Mouse (Mus musculus): ENCODE data around the gene 4930470P17Rik. TPM values are rescaled to one million over a fixed set of nuclear protein-coding genes. Genes with fewer than 3 reads are reported as not detected.
"Not testable (repeated sequence)": the region's sequence is repeated elsewhere in the genome, so short reads cannot be mapped to it uniquely, and the experiment has no call there.

Gene 4930470P17Rik
- polyA plus RNA-seq, 1 experiment from 2014 or later: not detected

DNA sequence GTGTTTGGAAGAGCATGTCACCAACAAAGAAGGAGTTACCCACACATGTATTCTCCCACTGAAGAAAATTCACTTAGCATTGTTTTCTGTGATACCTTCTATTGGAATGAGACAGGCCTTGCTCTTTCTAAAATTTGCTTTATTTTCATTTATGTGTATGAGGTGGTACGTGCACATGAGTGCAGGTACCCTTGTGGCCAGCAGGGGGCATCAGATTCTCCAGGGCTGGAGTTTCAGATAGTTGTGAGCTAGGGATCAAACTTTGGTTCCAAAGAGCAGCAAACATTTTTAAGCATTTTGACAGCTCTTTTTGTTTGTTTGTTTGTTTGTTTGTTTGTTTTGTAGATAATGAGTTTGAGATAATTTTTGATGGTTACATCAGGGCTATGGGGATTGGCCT, 29.6 kb upstream of the 4930470P17Rik start:
- H3K36me3 ChIP-seq (ENCODE audit: control insufficient read depth, insufficient read depth): no peaks in the 10 kb centered on the region
- H3K27ac ChIP-seq (ENCODE audit: low read length): no peak overlapping the region
- H3K4me1 ChIP-seq (ENCODE audit: control insufficient read depth, low read depth, low read length): no peaks in the 10 kb centered on the region
- H3K4me3 ChIP-seq (ENCODE audit: low read depth, low read length): no peak overlapping the region
- no peaks in the 10 kb centered on the region for H3K9me3 ChIP-seq (replicated peaks; ENCODE audit: control insufficient read depth, low read length)
- no peak overlapping the region for H3K9ac ChIP-seq (ENCODE audit: low read depth, low read length)
- ATAC-seq (ENCODE audit: low read depth): no peak
- no peak overlapping the region for H3K4me2 ChIP-seq (ENCODE audit: low read depth, low read length)
- 62% methylated on average over 1 of the region's 1 CpGs for WGBS (ENCODE audit: insufficient replicate concordance)
- no peaks in the 10 kb centered on the region for H3K27me3 ChIP-seq (ENCODE audit: control insufficient read depth, insufficient read depth, low read depth, low read length)

DNA sequence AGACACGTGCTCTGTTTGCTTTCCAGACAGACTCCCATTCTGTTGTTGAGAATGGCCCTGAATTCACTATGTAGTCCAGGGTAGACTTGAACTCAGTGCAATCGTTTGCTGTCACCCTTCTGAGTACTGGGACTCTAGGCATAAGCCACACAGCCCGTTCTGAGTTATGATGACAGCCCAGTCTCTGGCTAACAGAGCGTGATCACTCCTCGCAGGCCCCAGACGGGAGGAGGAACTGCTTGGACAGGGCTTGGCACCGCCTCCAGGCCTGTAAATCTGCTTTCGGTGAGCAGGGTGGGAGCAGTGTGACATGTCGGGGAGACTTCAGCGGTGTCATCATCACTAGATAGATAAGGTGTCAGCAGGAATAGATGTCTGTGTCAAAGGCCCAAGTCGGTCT, 28.7 kb upstream of the 4930470P17Rik start:
- Histone ChIP-seq H3K4me1 (ENCODE audit: control insufficient read depth, low read depth, low read length) (no peaks in the 10 kb centered on the region), H3K27me3 (ENCODE audit: control insufficient read depth, insufficient read depth, low read depth, low read length) (no peaks in the 10 kb centered on the region), H3K4me2 (ENCODE audit: low read depth, low read length) (no peak overlapping the region), H3K27ac (ENCODE audit: low read length) (no peak overlapping the region), H3K36me3 (ENCODE audit: control insufficient read depth, insufficient read depth) (no peaks in the 10 kb centered on the region), H3K9me3 (replicated peaks; ENCODE audit: control insufficient read depth, low read length) (no peaks in the 10 kb centered on the region), H3K9ac (ENCODE audit: low read depth, low read length) (no peak overlapping the region), H3K4me3 (ENCODE audit: low read depth, low read length) (no peak overlapping the region)
- ATAC-seq (ENCODE audit: low read depth): no peak
- WGBS (ENCODE audit: insufficient replicate concordance): 67% methylated on average over 11 of the region's 11 CpGs

DNA sequence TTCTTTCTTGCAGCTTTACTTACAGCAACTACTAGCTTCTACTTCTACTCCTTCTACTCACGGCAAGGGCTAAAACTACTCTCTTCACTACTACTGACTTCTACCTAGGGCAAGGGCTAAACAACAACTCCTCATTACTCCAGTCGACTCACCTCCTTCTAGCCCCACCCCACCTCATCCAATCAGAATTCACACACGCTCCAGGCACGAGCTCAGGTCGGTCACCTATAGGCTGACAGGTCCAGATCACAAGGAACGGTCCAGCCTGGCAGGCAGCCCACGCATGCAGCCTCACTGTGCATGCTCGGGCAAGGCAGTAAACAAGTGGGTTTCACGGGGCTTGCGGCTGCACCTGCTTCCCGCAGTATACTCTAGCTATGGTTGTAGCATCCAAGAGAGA, 26.2 kb upstream of the 4930470P17Rik start:
- ATAC-seq (ENCODE audit: low read depth); H3K4me2 ChIP-seq (ENCODE audit: low read depth, low read length); H3K27ac ChIP-seq (ENCODE audit: low read length); H3K4me3 ChIP-seq (ENCODE audit: low read depth, low read length); H3K27me3 ChIP-seq (ENCODE audit: control insufficient read depth, insufficient read depth, low read depth, low read length); H3K9me3 ChIP-seq (replicated peaks; ENCODE audit: control insufficient read depth, low read length); H3K36me3 ChIP-seq (ENCODE audit: control insufficient read depth, insufficient read depth); H3K9ac ChIP-seq (ENCODE audit: low read depth, low read length); H3K4me1 ChIP-seq (ENCODE audit: control insufficient read depth, low read depth, low read length): not testable (repeated sequence)
- 67% methylated on average over 11 of the region's 11 CpGs for WGBS (ENCODE audit: insufficient replicate concordance)

DNA sequence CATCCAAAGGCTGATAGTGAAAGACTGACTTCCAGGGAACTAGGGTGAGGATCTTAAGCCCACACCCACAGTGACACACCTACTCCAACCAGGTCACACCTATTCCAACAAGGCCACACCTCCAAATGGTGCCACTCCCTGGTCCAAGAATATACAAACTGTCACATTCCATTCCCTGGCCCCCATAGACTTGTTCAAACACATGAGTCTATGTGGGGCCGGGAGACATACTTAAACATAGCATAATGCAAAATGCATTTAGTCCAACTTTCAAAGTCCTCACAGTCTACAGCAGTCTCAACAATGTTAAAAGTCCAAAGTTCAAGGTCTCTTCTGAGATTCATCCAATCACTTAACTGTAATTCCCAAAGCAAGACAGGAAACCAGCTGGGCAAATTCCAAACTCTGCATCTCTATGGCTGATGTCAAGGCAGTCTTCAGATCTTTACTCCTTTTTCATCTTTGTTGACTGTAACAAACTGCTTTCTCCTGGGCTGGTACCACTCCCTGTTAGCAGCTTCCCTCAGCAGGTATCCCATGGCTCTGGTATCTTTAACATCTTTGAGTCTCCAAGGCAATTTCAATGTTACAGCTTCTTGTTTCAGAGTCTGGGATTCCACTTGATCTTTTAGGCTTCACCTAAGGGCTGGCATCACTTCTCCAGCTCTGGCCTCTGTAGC, 22.5 kb upstream of the 4930470P17Rik start:
- H3K27me3 ChIP-seq (ENCODE audit: control insufficient read depth, insufficient read depth, low read depth, low read length); H3K27ac ChIP-seq (ENCODE audit: low read length); H3K4me2 ChIP-seq (ENCODE audit: low read depth, low read length); H3K9ac ChIP-seq (ENCODE audit: low read depth, low read length); H3K4me1 ChIP-seq (ENCODE audit: control insufficient read depth, low read depth, low read length); H3K4me3 ChIP-seq (ENCODE audit: low read depth, low read length); ATAC-seq (ENCODE audit: low read depth); H3K9me3 ChIP-seq (replicated peaks; ENCODE audit: control insufficient read depth, low read length); H3K36me3 ChIP-seq (ENCODE audit: control insufficient read depth, insufficient read depth): not testable (repeated sequence)
- WGBS (ENCODE audit: insufficient replicate concordance): 62% methylated on average over 1 of the region's 1 CpGs

DNA sequence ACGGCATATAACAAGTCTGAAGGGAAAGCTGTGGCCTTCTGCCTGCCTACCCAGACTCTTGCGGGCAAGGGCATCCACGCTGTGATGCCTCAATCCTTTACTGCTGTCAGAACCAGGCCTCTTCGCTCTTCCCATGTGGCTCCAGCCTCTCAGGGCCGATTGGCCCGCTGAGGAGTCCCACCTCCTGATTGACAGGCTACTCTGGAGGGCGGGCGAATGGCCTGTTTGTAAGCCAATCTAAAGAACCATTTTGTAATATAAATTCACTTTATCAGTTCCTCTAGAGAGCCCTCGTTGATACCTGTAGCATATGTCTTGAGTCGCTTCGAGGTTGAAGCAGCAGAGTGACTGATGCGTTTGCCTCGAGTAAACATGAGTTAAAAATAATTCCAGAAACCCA, 21.2 kb upstream of the 4930470P17Rik start:
- H3K4me3 ChIP-seq (ENCODE audit: low read depth, low read length): no peak overlapping the region
- no peak overlapping the region for H3K4me2 ChIP-seq (ENCODE audit: low read depth, low read length)
- H3K36me3 ChIP-seq (ENCODE audit: control insufficient read depth, insufficient read depth): no peaks in the 10 kb centered on the region
- no peaks in the 10 kb centered on the region for H3K9me3 ChIP-seq (replicated peaks; ENCODE audit: control insufficient read depth, low read length)
- 68% methylated on average over 13 of the region's 13 CpGs for WGBS (ENCODE audit: insufficient replicate concordance)
- H3K27ac ChIP-seq (ENCODE audit: low read length): no peak overlapping the region
- no peak for ATAC-seq (ENCODE audit: low read depth)
- no peaks in the 10 kb centered on the region for H3K27me3 ChIP-seq (ENCODE audit: control insufficient read depth, insufficient read depth, low read depth, low read length)
- H3K4me1 ChIP-seq (ENCODE audit: control insufficient read depth, low read depth, low read length): no peaks in the 10 kb centered on the region
- no peak overlapping the region for H3K9ac ChIP-seq (ENCODE audit: low read depth, low read length)

DNA sequence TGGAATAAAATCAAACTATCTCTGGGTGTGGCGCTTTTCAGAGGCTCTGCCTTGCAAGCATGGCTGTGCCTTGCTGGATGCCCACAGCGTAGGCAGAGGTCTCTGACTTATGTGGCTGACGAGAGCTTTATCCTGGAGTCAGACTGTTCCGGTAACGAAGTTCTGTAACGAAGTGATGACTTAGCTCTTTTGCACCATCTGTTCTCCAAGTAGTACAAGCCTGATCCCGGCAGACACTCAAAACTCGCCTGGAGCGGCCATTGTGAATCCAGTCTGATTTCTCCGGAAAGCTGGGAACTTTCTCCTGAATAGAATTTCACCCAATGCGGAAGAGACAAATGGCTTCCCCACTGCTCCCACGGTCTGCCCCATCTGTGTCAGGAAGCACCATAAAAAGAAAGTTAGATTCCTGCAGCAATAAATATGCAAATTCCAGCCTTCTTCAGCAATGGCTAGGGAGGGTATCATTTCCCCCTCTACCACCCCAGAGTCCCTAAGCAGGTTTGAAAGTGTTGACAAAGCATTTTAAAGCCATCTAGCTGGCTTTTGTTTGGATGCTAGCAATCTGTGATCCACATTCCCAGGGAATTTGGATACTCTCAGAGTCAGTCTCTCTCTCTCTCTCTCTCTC, 17.2 kb upstream of the 4930470P17Rik start:
- Histone ChIP-seq H3K36me3 (ENCODE audit: control insufficient read depth, insufficient read depth) (no peaks in the 10 kb centered on the region), H3K27me3 (ENCODE audit: control insufficient read depth, insufficient read depth, low read depth, low read length) (no peaks in the 10 kb centered on the region)
- 62% methylated on average over 12 of the region's 12 CpGs for WGBS (ENCODE audit: insufficient replicate concordance)

DNA sequence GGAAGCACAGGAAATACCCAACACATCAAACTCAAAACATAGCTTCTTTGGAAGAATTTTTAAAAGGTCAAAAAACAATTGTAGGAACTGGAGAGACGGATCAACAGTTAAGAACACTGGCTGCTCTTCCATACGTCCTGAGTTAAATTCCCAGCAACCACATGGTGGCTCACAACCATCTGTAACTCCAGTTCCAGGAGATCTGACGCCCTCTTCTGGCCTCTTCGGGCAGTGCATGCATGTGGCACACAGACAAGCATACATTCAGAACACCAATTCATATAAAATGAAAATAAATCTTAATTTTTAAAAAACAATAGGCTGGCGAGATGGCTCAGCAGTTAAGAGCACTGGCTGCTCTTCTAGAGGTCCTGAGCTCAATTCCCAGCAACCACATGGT, 10.0 kb upstream of the 4930470P17Rik start:
- WGBS (ENCODE audit: insufficient replicate concordance): 53% methylated on average over 5 of the region's 5 CpGs
- not testable (repeated sequence) for H3K9ac ChIP-seq (ENCODE audit: low read depth, low read length); H3K4me2 ChIP-seq (ENCODE audit: low read depth, low read length); H3K4me1 ChIP-seq (ENCODE audit: control insufficient read depth, low read depth, low read length); H3K27me3 ChIP-seq (ENCODE audit: control insufficient read depth, insufficient read depth, low read depth, low read length); ATAC-seq (ENCODE audit: low read depth); H3K9me3 ChIP-seq (replicated peaks; ENCODE audit: control insufficient read depth, low read length); H3K36me3 ChIP-seq (ENCODE audit: control insufficient read depth, insufficient read depth); H3K27ac ChIP-seq (ENCODE audit: low read length); H3K4me3 ChIP-seq (ENCODE audit: low read depth, low read length)

More for the DNA sequence above, 17.2 kb upstream of the 4930470P17Rik start:
- no peak overlapping the region for H3K4me2 ChIP-seq (ENCODE audit: low read depth, low read length)
- H3K4me3 ChIP-seq (ENCODE audit: low read depth, low read length): no peak overlapping the region
- H3K4me1 ChIP-seq (ENCODE audit: control insufficient read depth, low read depth, low read length): no peaks in the 10 kb centered on the region
- H3K9me3 ChIP-seq (replicated peaks; ENCODE audit: control insufficient read depth, low read length): no peaks in the 10 kb centered on the region
- no peak for ATAC-seq (ENCODE audit: low read depth)
- no peak overlapping the region for H3K27ac ChIP-seq (ENCODE audit: low read length)
- H3K9ac ChIP-seq (ENCODE audit: low read depth, low read length): no peak overlapping the region

DNA sequence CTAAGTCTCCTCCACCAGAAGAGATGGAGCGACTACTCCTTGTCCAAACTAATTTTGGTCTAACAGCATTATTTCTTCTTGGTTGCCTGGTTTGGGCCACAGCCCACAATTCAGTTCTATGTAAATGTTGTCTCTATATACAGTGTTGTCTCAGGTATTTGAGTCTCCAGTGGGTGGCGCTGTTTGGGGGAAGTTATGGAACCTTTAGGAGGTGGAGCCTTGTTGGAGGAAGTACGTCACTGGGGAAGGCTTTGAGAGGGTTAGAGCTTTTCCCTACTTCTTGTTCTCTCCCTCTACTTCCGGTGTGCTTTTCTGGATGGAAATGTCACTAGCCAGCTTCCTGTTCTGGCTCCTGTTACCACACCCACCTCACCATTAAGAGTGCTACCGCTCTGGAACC, 646 bp downstream of the 4930470P17Rik start:
- no peak overlapping the region for H3K9ac ChIP-seq (ENCODE audit: low read depth, low read length)
- H3K4me3 ChIP-seq (ENCODE audit: low read depth, low read length): no peak overlapping the region
- 49% methylated on average over 5 of the region's 5 CpGs for WGBS (ENCODE audit: insufficient replicate concordance)
- 0 out of 2 replicates have a peak, but pooled peaks cover 3% of the 10 kb centered on the region for H3K9me3 ChIP-seq (replicated peaks; ENCODE audit: control insufficient read depth, low read length)
- H3K27ac ChIP-seq (ENCODE audit: low read length): no peak overlapping the region
- no peaks in the 10 kb centered on the region for H3K36me3 ChIP-seq (ENCODE audit: control insufficient read depth, insufficient read depth)
- no peaks in the 10 kb centered on the region for H3K4me1 ChIP-seq (ENCODE audit: control insufficient read depth, low read depth, low read length)
- no peak for ATAC-seq (ENCODE audit: low read depth)
- no peaks in the 10 kb centered on the region for H3K27me3 ChIP-seq (ENCODE audit: control insufficient read depth, insufficient read depth, low read depth, low read length)
- H3K4me2 ChIP-seq (ENCODE audit: low read depth, low read length): no peak overlapping the region

DNA sequence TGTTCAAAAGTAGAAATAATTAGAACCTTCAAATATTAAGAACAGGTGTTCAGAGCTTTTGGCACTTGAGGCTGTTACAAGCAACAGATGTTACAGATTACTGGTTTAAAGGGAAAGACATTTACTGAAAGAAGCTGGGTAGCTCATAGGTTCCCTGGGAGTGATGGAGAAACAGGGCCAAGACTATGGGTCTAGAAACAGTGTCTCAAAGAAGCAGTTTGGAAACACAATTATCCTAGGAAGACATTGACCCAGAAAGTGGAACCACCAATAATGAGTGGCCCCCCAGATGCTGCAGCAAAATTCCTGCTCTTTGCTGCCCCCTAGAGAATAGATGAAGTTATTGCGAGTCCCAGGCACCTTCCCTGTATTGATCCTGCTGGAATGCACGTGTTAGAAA, 4.2 kb downstream of the 4930470P17Rik start:
- Histone ChIP-seq H3K9me3 (replicated peaks; ENCODE audit: control insufficient read depth, low read length) (0 out of 2 replicates have a peak, but pooled peaks cover 3% of the 10 kb centered on the region), H3K4me2 (ENCODE audit: low read depth, low read length) (no peak overlapping the region), H3K27ac (ENCODE audit: low read length) (no peak overlapping the region), H3K9ac (ENCODE audit: low read depth, low read length) (no peak overlapping the region), H3K4me1 (ENCODE audit: control insufficient read depth, low read depth, low read length) (no peaks in the 10 kb centered on the region), H3K36me3 (ENCODE audit: control insufficient read depth, insufficient read depth) (no peaks in the 10 kb centered on the region), H3K27me3 (ENCODE audit: control insufficient read depth, insufficient read depth, low read depth, low read length) (no peaks in the 10 kb centered on the region), H3K4me3 (ENCODE audit: low read depth, low read length) (no peak overlapping the region)
- ATAC-seq (ENCODE audit: low read depth): no peak
- 11% methylated on average over 2 of the region's 2 CpGs for WGBS (ENCODE audit: insufficient replicate concordance)

Measured in liver, embryonic 16.5 days (tissue).